Comparison of ENCODE assay signal across 8 mouse cellular contexts in genomic region chr2:165286361-165287201, GRCm38 (mm10). TPM values are rescaled to one million over a fixed set of nuclear protein-coding genes. Genes with fewer than 3 reads are reported as not detected.
DNase-seq lines count a peak whose midpoint lies in the region; ATAC-seq and TF ChIP-seq lines count a peak whose summit lies in the region.

No protein-coding gene starts in this region.

- H3K4me2 ChIP-seq in heart, embryonic 11.5 days = peak overlapping the region; percentile 97
- H3K4me2 ChIP-seq in forebrain, embryonic 13.5 days = peak overlapping the region; percentile 94
- peak overlapping the region; percentile 86 for H3K4me2 ChIP-seq in stomach, embryonic 14.5 days (replicated peaks; ENCODE audit: low read depth, low read length)

- 60% methylated on average over 18 of the region's 18 CpGs for WGBS in heart, embryonic 11.5 days (ENCODE audit: insufficient replicate concordance)
- WGBS in forebrain, embryonic 13.5 days = 69% methylated on average over 18 of the region's 18 CpGs
- WGBS in stomach, embryonic 14.5 days = 59% methylated on average over 18 of the region's 18 CpGs

- DNase-seq in heart, postnatal 14 days = no peak
- no peak for DNase-seq in ES-E14 (ENCODE audit: low read depth, low spot score)
- DNase-seq in left cerebral cortex, postnatal 25 days (ENCODE audit: low spot score in 2 of 2) = peak; percentile 52 to 80
- DNase-seq in urinary bladder, postnatal 10 days (ENCODE audit: low spot score) = no peak

- no peaks in the 10 kb centered on the region for H3K9me3 ChIP-seq in heart, embryonic 11.5 days (replicated peaks; ENCODE audit: control insufficient read depth, low read length)
- no peaks in the 10 kb centered on the region for H3K9me3 ChIP-seq in ES-E14 (ENCODE audit: control insufficient read depth, insufficient read depth, low read depth, low read length)
- H3K9me3 ChIP-seq in forebrain, embryonic 13.5 days (replicated peaks) = no peaks in the 10 kb centered on the region
- no peaks in the 10 kb centered on the region for H3K9me3 ChIP-seq in stomach, embryonic 14.5 days (ENCODE audit: control insufficient read depth, low read depth, low read length)

- ATAC-seq in heart, embryonic 11.5 days (replicated peaks; ENCODE audit: insufficient number of reproducible peaks, low FRiP score, low TSS enrichment) = no peak
- no peak for ATAC-seq in forebrain, embryonic 13.5 days
- ATAC-seq in megakaryocyte-erythroid progenitor cell, adult 5-6 weeks (replicated peaks; ENCODE audit: low FRiP score, low TSS enrichment, poor library complexity, severe bottlenecking) = 0 out of 2 replicates have a peak, but pooled peaks have one; percentile 9
- no peak for ATAC-seq in stomach, embryonic 14.5 days (ENCODE audit: insufficient number of reproducible peaks, insufficient read depth, low FRiP score, low read depth)

- H3K27ac ChIP-seq in heart, embryonic 11.5 days (ENCODE audit: low read depth, low read length) = no peak overlapping the region
- no peak overlapping the region for H3K27ac ChIP-seq in ES-E14 (ENCODE audit: insufficient read depth, low read depth, low read length, poor library complexity, severe bottlenecking)
- no peak overlapping the region for H3K27ac ChIP-seq in forebrain, embryonic 13.5 days
- no peak overlapping the region for H3K27ac ChIP-seq in stomach, embryonic 14.5 days (ENCODE audit: low read length)

- H3K36me3 ChIP-seq in heart, embryonic 11.5 days (ENCODE audit: control insufficient read depth, insufficient read depth, low read length) = no peaks in the 10 kb centered on the region; the same call in 1 of the 2 replicates
- H3K36me3 ChIP-seq in ES-E14 (ENCODE audit: control insufficient read depth, insufficient read depth, low read length, poor library complexity, severe bottlenecking) = peaks cover 11% of the 10 kb centered on the region
- peaks cover 40% of the 10 kb centered on the region for H3K36me3 ChIP-seq in forebrain, embryonic 13.5 days (ENCODE audit: poor library complexity, severe bottlenecking)
- peaks cover 18% of the 10 kb centered on the region for H3K36me3 ChIP-seq in stomach, embryonic 14.5 days (ENCODE audit: control insufficient read depth, insufficient read depth, low read length)

- no peaks in the 10 kb centered on the region for H3K27me3 ChIP-seq in heart, embryonic 11.5 days (ENCODE audit: control insufficient read depth, insufficient read depth, low read length)
- H3K27me3 ChIP-seq in forebrain, embryonic 13.5 days = no peaks in the 10 kb centered on the region
- no peaks in the 10 kb centered on the region for H3K27me3 ChIP-seq in stomach, embryonic 14.5 days (ENCODE audit: control insufficient read depth, insufficient read depth, low read length)

- H3K9ac ChIP-seq in heart, embryonic 11.5 days (ENCODE audit: low read depth, low read length) = peak overlapping the region; percentile 83
- H3K9ac ChIP-seq in ES-E14 (ENCODE audit: insufficient read depth, low read depth, low read length, poor library complexity, severe bottlenecking) = peak overlapping the region; percentile 78
- peak overlapping the region; percentile 76 for H3K9ac ChIP-seq in forebrain, embryonic 13.5 days
- peak overlapping the region; percentile 57 for H3K9ac ChIP-seq in stomach, embryonic 14.5 days (replicated peaks; ENCODE audit: low read depth, low read length)

- H3K4me1 ChIP-seq in heart, embryonic 11.5 days (ENCODE audit: control insufficient read depth, insufficient read depth, low read length) = peaks cover 16% of the 10 kb centered on the region
- H3K4me1 ChIP-seq in ES-E14 (ENCODE audit: control insufficient read depth in 2 of 2, insufficient read depth in 2 of 2, low read length in 2 of 2, poor library complexity in 1 of 2) = peaks cover 2 to 26% of the 10 kb centered on the region in 2 experiments; a peak in 2 of 4 replicates
- peaks cover 44% of the 10 kb centered on the region for H3K4me1 ChIP-seq in forebrain, embryonic 13.5 days
- peaks cover 9% of the 10 kb centered on the region; the same call in 1 of the 2 replicates for H3K4me1 ChIP-seq in stomach, embryonic 14.5 days (ENCODE audit: control insufficient read depth, insufficient read depth, low read length)

- in situ Hi-C loops in ES-E14 (cut with MboI; ENCODE audit: low sequenced_read_pairs in 2 of 2, unreplicated experiment in 2 of 2) = loop anchor here in 1 of 2 experiments (10.0 kb wide), 1 partner anchor 212 kb away; no protein-coding TSS in a partner anchor

- intact Hi-C loops in heart, postnatal 14 days (cut with DNase I) = loop anchor here (5.0 kb wide), 1 partner anchor 41 kb away; the partner anchor contains the start of gene Elmo2
- intact Hi-C loops in left cerebral cortex, postnatal 25 days (cut with DNase I) = no loop called here

- H3K4me3 ChIP-seq in heart, embryonic 11.5 days (ENCODE audit: low read depth, low read length) = peak overlapping the region; percentile 84
- H3K4me3 ChIP-seq in ES-E14 (ENCODE audit: insufficient read depth in 1 of 2, low read depth in 1 of 2, low read length in 2 of 2, poor library complexity in 1 of 2, severe bottlenecking in 1 of 2) = peak overlapping the region; percentile 75 to 76
- H3K4me3 ChIP-seq in forebrain, embryonic 13.5 days = peak overlapping the region; percentile 67
- peak overlapping the region; percentile 64 for H3K4me3 ChIP-seq in stomach, embryonic 14.5 days (ENCODE audit: low read depth, low read length)

TF ChIP-seq in ES-E14, 5 proteins besides CTCF, POLR2A, EP300 and RAD21:
- TF ChIP-seq MAFK (IDR thresholded peaks at IDR 0.05; ENCODE audit: insufficient read depth, low read depth, low read length) (no peak), ZNF384 (IDR thresholded peaks at IDR 0.05; ENCODE audit: low read depth, low read length) (no peak), ZC3H11A (IDR thresholded peaks at IDR 0.05; ENCODE audit: borderline replicate concordance, low read depth, low read length) (no peak), CHD2 (IDR thresholded peaks at IDR 0.05; ENCODE audit: low read depth, low read length) (no peak), HCFC1 (IDR thresholded peaks at IDR 0.05; ENCODE audit: borderline replicate concordance, insufficient read depth, low read length) (no peak)

RNA-seq across cellular contexts. Expression of gene Slc35c2, which starts 1.1 kb away (rescaled TPM):
- polyA plus RNA-seq in heart, embryonic 11.5 days (2014; fragmentation: Nextera tagmentation; extraction: Ambion mirVana) = 32.4 and 38.9 TPM in 2 replicates
- 10 to 100 TPM; 16.9 to 17.4 TPM for total RNA-seq in heart, postnatal 14 days (2021)
- 36.4 and 48.2 TPM in 2 replicates for total RNA-seq in ES-E14 (2012; rRNA removed)
- 63.8 and 67.2 TPM in 2 replicates for polyA plus RNA-seq in forebrain, embryonic 13.5 days (2015; fragmentation: Nextera tagmentation; extraction: Ambion mirVana)
- total RNA-seq in left cerebral cortex, postnatal 25 days (2021) = 10 to 100 TPM; 55.3 to 56.6 TPM
- 23.8 and 53.9 TPM in 2 replicates for total RNA-seq in megakaryocyte-erythroid progenitor cell, adult 5-6 weeks (2014; fragmentation: Nextera tagmentation)
- 15.9 and 21.0 TPM in 2 replicates for total RNA-seq in megakaryocyte-erythroid progenitor cell, adult 5-6 weeks (2017)
- polyA plus RNA-seq in stomach, embryonic 14.5 days (2014; fragmentation: Nextera tagmentation; extraction: Ambion mirVana) = 42.5 and 43.5 TPM in 2 replicates

RNA-seq across cellular contexts. Expression of gene Elmo2, which starts 39.7 kb away (rescaled TPM):
- polyA plus RNA-seq in heart, embryonic 11.5 days (2014; fragmentation: Nextera tagmentation; extraction: Ambion mirVana) = 50.6 and 59.5 TPM in 2 replicates
- 10 to 100 TPM; 22.2 to 25.1 TPM for total RNA-seq in heart, postnatal 14 days (2021)
- 21.1 and 21.7 TPM in 2 replicates for total RNA-seq in ES-E14 (2012; rRNA removed)
- polyA plus RNA-seq in forebrain, embryonic 13.5 days (2015; fragmentation: Nextera tagmentation; extraction: Ambion mirVana) = 90.5 and 101 TPM in 2 replicates
- 100 to 1,000 TPM; 171 to 173 TPM for total RNA-seq in left cerebral cortex, postnatal 25 days (2021)
- 23.5 and 31.5 TPM in 2 replicates for total RNA-seq in megakaryocyte-erythroid progenitor cell, adult 5-6 weeks (2014; fragmentation: Nextera tagmentation)
- 11.6 and 16.4 TPM in 2 replicates for total RNA-seq in megakaryocyte-erythroid progenitor cell, adult 5-6 weeks (2017)
- polyA plus RNA-seq in stomach, embryonic 14.5 days (2014; fragmentation: Nextera tagmentation; extraction: Ambion mirVana) = 66.4 and 77.8 TPM in 2 replicates

RNA-seq across cellular contexts. Expression of gene Cdh22, which starts 51.9 kb away (rescaled TPM):
- 0.06 and 0.16 TPM in 2 replicates for polyA plus RNA-seq in heart, embryonic 11.5 days (2014; fragmentation: Nextera tagmentation; extraction: Ambion mirVana)
- total RNA-seq in heart, postnatal 14 days (2021) = under 1 TPM; 0.17 to 0.22 TPM
- total RNA-seq in ES-E14 (2012; rRNA removed) = 0.13 and 0.21 TPM in 2 replicates
- polyA plus RNA-seq in forebrain, embryonic 13.5 days (2015; fragmentation: Nextera tagmentation; extraction: Ambion mirVana) = 5.0 and 6.2 TPM in 2 replicates
- 10 to 100 TPM; 53.9 to 54.7 TPM for total RNA-seq in left cerebral cortex, postnatal 25 days (2021)
- total RNA-seq in megakaryocyte-erythroid progenitor cell, adult 5-6 weeks (2014; fragmentation: Nextera tagmentation) = not detected in 2 replicates
- not detected in 2 replicates for total RNA-seq in megakaryocyte-erythroid progenitor cell, adult 5-6 weeks (2017)
- polyA plus RNA-seq in stomach, embryonic 14.5 days (2014; fragmentation: Nextera tagmentation; extraction: Ambion mirVana) = 0.27 and 0.32 TPM in 2 replicates

Comparison
In these comparisons a context has a peak if more than half of its experiments do, and no peak if none do; other contexts are left out.
1. DNase-seq: peak in left cerebral cortex, postnatal 25 days (2 of 2); none in heart, postnatal 14 days (0 of 2), ES-E14 (single experiment) and urinary bladder, postnatal 10 days (single experiment).
2. RNA of gene Cdh22, which starts 51.9 kb away (total RNA-seq): 53.9 to 54.7 TPM in left cerebral cortex, postnatal 25 days; 0.17 to 0.22 TPM in heart, postnatal 14 days, 0.13 to 0.21 TPM in ES-E14 and not detected in megakaryocyte-erythroid progenitor cell, adult 5-6 weeks; every median in the first group is over 10 times any median in the second.
3. Peak in every context shown above with its lines, with median percentiles within 50 percentile points of each other: H3K4me2 ChIP-seq, H3K4me3 ChIP-seq and H3K9ac ChIP-seq.